Mouse (Mus musculus) naive thymus-derived CD4-positive, alpha-beta T cell, adult 2 months (primary cell): ENCODE data around the gene Rprd1b.

ENCODE experiments used
- DNase-seq: peaks from one replicate; pipeline ENCODE4 v3.0.0-alpha.2; 2011; ENCODE audit warnings: low read depth

Rprd1b gene

DNA sequence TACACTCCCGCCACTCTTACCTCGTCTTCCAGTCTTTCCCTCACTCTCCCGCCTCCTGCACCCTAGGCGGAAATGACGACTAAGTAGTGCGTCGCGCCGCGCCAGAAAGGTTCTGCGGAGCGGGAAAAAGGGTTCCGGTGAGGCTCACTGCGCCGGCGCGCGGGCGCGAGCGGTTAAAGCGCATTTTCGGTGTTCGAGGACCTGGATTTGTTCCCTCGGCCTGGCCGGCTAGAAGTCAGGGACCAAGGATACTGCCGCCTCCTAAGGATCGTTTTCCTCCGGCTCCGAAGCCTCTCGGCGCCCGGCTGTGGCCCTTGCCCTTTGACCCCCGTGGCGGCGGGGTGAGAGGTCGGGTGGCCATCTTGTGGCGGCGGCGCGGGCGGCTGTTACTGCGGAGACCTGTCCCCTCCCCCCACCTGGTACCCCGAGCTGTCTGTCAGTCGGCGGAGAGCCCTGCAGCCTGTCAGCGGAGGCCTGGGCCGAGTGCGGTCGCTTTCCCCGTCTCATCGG, at the start of gene Rprd1b, which contains the start of gene Tti1:
Rprd1b (plus strand) TSS at position 144 of the 510 bp plus-strand sequence.
Tti1 (minus strand) TSS at position 80 of the 510 bp plus-strand sequence.
- DNase-seq: peak; percentile 94

DNA sequence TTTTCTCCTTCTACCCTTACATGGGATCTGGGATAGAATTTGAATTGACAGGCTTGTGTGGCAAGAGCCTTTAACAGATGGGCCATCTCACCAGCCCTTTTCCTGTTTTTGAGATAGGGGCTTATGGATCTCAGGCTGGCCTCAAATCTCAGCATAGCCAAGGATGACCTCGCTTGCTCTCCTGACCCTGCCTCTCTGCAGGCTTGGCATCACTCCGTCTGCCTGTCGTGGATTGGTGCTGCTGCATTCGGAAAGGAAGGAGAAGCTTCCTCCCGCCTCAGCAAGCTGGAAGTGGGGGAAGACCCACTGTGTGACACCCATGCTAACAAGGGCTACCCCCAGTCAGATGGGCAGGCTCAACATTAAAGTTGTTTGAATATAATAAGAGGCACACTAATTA, 49.1 kb upstream of the Rprd1b start:
- no peak for DNase-seq

DNA sequence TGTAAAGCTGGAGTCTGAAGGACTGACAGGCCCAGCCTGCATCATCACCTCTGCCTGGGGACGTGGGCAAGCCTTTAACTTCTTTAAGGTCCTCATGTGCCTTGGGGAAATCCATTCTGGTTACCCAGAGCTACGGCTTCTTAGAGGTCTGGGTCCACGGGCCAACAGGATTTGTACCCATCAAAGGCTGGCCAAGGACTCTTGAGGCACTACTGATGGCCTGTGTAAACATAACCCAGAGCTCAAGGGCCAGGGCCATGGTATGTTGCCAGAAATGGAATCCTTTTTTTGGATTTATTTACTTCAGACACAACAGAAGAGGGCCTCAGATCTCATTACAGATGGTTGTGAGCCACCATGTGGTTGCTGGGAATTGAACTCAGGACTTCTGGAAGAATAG, 45.6 kb upstream of the Rprd1b start:
- no peak for DNase-seq

DNA sequence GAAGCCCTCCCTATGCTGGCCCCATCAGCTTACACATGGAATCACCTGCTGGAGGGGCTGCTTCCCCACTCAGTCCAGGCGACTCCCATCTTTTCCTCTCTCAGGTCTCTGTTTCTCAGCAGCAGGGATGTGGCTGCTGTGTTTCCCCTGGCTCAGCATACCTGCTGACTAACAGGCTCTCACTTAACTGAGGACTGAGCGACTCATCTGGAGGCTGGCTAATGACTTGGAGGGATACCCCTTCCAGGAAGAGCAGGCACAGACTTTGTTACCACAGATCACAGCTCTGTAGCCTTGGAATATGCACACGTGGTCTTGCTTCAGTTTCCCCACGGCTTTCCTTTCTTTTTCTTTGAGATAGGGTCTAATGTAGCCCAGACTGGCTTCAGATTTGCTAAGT, 45.0 kb upstream of the Rprd1b start:
- no peak for DNase-seq

DNA sequence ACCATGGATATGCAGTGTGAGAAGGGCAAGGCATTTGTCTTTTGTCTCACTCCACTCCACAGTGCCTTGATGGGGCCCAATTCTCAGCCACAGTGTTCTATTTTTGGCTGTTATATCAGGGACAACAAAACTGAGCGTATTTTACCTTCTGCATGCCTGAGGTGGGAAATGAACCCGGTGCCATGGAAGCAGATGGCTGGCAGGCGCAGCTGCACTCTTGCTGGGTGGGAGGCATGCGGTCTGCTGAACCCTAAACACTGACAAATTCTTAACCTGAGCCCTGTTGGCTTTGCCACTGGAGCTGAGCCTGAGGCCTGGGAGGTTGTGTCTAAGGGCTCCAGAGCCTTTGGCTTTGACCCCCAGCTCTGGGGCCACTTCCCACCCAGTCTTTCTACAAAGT, 42.7 kb upstream of the Rprd1b start:
- no peak for DNase-seq

DNA sequence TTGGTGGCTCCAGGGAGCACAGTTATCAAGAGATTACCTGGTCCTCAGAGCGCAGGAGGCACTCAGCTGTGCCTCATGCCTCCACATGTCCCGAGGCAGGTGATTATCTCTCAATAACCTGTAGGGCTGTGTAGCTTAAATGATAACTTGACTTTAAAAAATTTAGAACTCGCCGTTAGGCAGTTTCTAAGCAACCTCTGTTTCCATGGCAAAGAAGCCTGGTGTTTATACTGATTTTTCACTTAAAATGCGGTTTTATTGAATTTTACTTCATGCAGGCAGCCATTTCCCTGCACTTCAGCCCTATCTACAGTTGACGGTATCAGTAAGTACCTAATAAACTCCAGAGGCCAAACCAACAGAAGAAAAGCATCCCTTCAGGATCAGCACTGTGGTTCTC, 42.1 kb upstream of the Rprd1b start:
- DNase-seq: no peak

DNA sequence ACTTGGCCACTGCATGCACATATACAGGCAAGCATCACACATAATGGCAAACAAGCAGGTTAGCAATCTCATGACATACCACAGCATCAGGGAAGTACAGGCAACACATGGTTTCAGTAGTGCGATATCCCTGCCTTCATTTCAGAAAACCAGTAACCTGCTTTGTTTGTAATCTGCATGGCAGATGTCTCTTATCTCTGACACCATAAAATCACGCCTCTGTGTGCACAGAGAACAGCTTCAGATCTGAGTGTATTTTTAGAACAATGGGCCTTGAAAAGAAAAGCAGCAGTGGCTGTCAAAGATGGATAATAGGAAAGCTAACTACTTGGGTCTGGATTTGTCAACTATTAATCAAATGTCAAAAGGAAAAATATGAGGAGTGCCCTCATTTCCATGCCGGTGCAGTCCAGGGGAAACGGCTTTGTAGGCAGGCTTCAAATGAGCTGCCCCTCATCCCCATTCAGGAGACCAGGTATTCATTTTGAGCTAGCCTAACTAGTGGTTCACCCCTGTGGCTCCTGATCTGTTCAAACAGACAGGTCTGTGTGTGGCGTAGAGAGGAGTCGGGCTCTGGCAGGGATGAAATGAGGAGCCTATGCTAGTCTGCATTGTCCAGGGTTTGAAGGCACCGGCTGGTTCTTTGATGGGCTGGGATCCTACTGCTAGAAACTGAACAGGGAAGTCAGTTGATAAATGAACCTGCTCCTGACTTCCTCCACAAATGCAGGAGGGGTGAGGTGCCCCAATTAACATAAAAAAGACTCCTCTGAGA, 39.7 kb upstream of the Rprd1b start:
- DNase-seq: no peak

DNA sequence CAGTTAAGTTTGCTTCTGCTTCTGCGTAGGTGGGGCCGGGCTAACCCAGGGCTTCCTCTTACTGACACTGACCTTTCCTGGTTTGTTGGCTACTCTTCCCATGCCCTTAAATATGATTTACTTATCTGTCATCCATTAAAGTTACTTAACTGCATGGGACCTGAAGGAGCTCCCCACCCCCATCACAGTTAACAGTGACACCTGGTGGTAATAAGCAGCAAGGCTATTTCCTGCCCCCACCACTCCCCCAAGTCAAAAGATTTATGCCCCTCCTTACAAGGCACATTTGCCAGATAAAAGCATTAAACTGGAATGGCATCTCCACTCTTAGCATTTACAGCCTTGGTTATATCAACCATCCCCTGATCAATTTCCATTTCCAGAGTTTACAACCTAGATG, 38.4 kb upstream of the Rprd1b start:
- peak; percentile 24 for DNase-seq

DNA sequence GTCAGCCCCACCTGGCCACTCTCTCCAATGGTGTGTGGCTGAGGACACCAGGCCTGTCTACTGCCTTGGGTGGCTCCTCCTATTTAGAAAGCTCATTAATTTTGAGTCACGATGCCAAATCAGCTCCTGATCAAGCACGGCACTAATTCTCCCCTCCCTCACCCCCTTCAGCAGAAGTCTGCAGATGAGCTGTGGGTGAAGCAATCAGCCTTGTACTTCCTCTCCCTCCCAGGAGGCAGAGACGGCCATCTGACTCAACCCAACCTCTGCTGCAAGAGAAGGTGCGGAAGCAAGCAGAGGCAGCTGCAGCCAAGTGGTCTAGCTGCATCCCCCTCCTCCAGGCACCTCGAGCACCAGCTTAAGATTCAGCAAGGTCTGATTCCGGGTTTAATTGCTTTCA, 37.3 kb upstream of the Rprd1b start:
- DNase-seq: no peak

DNA sequence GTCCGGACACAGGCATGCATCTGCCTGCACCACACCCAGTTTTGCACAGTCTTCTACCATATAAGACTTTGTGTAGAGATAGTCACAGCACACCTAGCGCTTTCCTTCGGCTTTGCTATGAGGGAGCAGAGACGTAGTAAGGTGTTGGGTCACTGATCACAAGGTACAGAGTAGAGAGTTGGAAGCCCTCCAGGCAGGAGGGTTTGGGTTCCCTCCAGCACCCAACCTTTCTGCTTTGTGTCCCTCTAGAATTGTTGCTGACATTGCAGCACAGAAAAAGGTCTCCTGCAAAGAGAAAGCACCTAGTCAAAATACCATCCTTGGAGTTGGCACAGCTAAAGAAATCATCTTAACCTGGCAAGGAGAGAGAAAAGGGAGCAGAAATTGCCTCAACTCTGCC, 35.8 kb upstream of the Rprd1b start:
- no peak for DNase-seq

DNA sequence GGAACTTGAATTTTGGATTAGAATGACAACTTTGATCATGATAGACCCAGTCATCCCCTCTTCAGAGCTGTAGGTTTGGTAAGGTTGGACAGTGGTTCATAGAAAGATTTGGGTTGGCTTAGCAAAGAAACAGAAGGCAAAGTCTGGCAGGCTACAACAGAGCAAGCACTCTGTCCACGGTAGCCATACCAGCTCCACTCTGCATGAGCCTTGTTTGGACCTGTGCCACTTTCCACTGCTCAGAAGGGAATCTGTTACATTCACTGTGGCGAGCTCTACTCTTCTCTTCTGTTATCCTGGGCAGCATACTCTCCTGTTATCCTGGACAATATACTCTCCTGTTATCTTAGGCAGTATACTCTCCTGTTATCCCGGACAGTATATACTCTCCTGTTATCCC, 29.5 kb upstream of the Rprd1b start:
- no peak for DNase-seq

DNA sequence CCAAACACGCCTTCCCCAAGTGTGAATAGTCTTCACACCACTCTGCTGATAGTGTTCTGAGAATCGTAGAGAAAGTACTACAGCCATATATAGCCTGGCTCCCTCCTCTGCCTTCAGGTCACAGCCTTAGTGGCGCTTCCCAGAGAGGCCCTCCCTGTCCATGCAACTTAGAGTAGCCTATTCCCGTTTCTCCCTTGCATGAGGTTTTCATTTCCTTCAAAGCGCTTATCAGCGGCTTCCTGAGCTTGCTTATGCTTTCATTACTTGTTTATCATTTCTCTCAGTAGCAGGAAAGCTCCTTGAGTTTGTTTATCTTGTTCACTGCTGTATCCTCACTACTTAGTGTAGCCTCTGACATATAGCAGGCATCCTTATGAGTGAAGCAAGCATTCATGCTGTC, 23.7 kb upstream of the Rprd1b start:
- no peak for DNase-seq

DNA sequence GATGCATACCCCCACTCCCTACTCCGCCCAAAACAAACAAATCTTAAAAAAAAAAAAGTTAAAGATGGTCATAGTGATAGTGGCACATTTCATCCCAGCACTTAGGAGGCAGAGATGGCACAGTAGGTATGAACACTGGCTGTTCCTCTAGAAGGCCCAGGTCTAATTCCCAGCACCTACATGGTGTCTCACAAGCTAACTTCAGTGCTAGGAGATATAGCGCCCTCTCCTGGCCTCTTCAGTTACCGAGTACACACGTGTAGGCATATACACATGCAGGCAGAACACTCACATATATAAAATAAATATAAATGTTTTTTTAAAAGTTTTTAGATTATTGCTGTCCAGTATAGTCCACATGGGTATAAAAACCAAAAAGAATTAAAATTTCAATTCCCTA, 22.7 kb upstream of the Rprd1b start:
- DNase-seq: no peak

DNA sequence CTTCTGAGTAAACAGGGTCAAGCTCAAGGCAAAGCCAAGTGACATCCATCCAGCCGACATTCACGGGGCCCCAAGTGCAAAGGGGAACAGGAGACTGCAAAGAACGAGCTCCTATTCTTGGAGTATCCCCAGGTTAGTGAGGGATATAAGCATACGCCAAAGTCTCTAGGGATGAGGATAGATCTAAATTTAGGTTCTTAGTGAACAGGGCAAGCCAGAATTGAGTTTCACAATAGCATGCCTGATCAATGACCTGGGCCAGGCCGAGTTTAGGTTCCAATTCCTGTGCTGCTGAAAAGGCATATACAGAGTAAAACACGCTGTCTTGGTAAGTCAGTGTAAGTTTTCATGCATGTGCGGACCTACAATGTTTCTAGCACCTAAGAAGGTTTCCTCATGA, 18.9 kb upstream of the Rprd1b start:
- DNase-seq: no peak

DNA sequence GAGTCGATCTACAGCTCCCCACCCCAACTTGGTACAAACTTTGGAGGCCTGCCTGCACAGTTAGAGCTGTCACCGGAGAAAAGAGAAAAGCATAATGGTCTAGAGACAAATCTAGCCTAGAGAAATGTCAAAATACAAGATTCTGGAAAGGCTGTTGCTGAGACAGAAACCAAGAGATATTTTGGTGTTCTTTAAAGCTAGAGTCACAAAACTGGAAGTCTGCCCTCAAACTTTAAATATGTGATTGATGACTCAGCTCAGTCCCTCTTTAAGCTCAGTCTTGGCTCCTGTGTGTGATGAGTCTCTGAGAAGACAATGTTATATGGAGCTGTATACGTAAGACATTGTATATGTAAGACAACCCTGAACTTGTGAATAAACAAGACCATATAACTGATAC, 15.7 kb upstream of the Rprd1b start:
- DNase-seq: no peak

DNA sequence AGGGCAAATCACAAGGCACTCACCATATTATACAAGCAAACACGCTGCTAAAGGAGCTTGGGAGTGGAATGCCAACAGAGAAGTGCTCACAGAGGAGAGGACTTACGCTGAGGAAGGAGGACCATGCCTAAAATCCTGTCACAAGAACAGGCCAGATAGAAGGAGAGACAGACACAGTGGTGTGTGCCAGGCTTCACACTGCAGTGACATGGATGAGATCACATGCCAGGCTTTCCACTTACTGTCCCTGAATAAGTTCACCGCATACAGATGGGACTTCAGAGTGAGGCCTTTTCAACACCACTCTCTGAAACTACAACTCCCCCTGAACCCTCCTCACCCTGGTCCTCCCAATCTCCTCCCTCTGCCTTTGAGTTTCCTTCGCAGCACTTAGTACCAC, 11.0 kb upstream of the Rprd1b start:
- no peak for DNase-seq

DNA sequence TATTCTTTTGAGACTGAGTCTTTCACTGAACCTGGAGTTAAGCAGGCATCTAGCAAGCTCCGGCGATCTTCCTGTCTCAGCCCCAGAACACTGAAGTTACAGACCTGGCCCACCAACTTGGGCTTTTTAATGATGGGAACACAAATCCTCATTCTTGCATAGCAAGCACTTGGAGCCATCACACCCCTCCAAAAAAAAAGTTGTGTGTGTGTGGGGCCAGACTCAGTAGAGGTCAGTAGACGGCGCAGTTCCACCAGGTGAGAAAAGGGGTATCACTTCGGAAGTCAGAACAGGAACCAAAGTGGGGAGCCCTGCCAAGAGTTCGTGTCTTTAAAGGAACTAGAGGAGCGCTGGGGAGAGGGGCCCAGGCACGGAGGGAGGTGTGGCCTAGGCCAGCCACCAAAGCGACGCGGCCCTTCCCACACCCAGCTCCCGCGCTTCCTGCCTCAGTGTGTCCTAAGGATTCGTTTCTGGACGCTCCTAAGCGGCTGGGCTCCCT, 393 bp upstream of the Rprd1b start:
- no peak for DNase-seq

DNA sequence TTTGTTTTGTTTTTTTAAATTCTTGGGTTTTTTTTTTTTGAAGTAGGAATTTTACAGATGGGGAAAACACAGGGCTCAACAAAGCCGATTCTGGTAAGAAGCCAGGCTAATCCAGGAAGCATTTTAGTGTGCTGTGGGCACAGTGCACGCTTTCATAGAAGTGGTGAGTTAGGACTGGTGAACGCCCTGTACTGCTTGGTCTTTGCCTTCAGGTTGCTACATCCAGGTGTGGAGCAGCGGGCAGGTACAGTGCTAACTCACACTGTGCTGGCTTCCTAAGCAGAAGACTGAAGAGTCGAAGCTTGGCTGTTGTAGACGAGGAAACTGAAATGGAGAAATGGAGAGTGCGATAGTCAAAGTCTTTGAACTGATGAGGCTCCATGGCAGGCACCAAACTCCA, 1.7 kb downstream of the Rprd1b start:
- DNase-seq: no peak

DNA sequence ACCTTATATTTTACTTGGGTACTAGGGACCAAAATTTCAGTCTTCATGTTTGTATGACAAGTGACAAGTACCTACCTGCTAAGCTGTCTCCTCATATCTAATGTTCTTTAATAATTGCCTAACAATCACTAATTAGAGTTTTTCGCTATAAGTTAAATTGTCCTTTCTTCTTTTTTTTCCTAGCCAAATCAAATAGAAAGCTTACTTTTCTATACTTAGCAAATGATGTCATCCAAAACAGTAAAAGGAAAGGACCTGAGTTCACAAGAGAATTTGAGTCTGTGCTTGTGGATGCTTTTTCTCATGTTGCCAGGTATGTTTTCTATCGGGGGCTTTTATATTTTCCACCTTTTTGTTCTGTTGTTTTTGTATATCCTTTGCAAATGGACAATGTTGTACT, 7.5 kb downstream of the Rprd1b start:
- no peak for DNase-seq

DNA sequence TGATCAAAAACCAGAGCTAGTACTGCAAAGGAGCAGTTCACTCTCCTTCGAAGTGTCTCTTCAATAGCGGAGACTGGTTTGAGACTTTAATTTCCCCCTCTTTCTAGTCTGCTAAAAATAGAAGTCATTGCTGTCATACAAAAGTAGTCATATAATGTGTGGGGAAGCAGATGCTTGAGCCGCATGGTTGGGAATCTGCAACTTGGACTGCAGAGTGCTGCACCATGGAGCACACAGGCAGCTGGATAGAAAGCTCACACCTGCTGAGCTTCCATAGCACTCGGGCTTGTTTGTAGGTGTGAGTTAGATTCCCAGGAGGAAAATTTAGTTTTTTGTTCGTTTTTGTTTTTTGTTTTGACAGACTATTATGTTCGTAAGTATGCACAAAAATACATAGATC, 8.1 kb downstream of the Rprd1b start:
- no peak for DNase-seq

DNA sequence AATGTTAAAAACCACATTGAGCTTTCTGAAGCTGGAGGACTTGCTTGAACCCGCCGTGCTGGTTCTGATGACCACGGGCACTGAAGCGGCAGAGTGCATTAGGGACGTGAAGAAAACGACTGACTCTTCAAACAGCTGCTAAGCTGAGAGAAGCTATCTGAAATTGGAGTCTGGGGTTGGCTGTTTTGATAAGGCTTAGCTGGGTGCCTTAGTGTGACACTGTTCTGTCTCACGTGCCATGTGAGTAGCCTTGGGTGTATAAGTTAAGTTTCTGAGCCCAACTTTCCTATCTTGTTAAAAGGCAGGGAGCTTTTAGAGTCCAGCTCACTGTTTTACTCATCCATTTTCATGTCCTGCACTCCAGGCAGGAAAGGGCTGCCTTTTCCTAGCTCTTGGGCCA, 8.7 kb downstream of the Rprd1b start:
- DNase-seq: no peak

DNA sequence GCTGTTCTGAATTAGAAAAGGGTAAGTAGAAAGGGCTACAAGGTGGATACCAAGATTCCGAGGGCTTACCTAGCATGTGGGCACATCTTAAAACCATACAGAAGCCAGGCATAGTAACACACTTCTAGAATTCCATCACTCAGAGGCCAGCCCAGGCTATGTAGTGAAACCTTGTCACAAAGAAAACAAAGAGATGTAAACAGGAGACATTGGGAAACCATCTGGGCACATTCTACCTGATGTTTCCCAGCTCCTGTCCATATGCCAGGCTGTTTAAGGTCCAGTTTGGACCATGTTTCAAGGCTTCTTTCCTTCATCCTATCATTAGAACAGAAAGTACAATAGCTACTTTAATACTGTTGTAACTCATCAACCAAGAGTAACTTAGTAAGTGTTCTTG, 9.3 kb downstream of the Rprd1b start:
- no peak for DNase-seq

DNA sequence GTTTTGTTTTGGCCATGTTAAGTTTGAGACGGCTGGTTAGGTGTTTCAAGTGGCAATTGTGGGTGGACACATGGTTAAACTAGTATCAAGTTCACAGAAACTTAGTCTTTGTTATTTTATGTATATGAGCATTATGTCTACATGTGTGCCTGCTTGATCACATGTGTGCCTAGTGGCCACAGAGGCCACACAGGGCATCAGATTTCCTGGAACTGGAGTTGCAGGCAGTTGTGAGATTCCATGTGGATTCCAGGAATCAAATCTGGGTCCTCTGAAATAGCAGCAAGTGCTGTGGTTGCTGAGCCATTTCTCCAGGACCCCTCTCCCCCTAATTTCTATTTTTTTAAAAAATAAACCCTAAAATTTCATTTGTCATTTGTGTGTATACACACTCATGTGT, 11.4 kb downstream of the Rprd1b start:
- DNase-seq: no peak

DNA sequence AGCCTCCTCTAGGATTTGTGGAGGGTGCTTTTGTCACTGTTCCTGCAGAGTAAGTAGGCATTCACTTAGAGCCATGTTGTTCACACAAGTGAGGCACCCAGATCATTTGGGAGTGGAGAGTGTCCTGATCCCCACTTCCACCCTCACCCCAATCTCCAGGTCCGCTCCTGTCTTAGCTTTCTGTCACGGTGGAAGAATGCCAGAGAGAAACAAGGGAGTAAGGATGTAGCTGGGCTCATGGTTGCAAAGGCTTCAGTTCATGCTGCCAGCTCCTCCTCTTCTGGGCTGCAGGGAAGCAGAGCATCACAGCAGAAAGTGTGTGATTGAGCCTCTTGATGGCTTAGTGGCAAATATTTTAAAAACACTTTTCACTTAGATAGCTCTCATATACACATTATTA, 12.1 kb downstream of the Rprd1b start:
- DNase-seq: no peak
